Mouse (Mus musculus) kidney, postnatal 10 days (tissue): Measurements from ENCODE around the gene Hdac1.

Source experiments
- DNase-seq: peaks from one replicate; pipeline ENCODE4 v3.0.0; 2021; ENCODE audit warnings: mixed read lengths

Hdac1 gene

GRCm38 (mm10) chr4:129509650-129510049, 32.9 kb downstream of the Hdac1 start:
- DNase-seq: no peak

GRCm38 (mm10) chr4:129508834-129509600, 33.5 kb downstream of the Hdac1 start:
- peak; percentile 41 for DNase-seq

GRCm38 (mm10) chr4:129508237-129508515, 34.3 kb downstream of the Hdac1 start:
- no peak for DNase-seq

GRCm38 (mm10) chr4:129507434-129508236, 34.9 kb downstream of the Hdac1 start:
- no peak for DNase-seq

- no peak for DNase-seq
Observed at GRCm38 (mm10) chr4:129505511-129505910, 37.0 kb downstream of the Hdac1 start.

- DNase-seq: peak; percentile 38
Observed at GRCm38 (mm10) chr4:129502901-129503444, 39.5 kb downstream of the Hdac1 start.

GRCm38 (mm10) chr4:129502327-129502888, 40.1 kb downstream of the Hdac1 start:
- peak; percentile 38 for DNase-seq

- peak; percentile 96 for DNase-seq
Observed at GRCm38 (mm10) chr4:129500607-129501566, 41.6 kb downstream of the Hdac1 start.

GRCm38 (mm10) chr4:129500017-129500416, 42.5 kb downstream of the Hdac1 start:
- DNase-seq: no peak

- DNase-seq: peak; percentile 48
Observed at GRCm38 (mm10) chr4:129498941-129499340, 43.6 kb downstream of the Hdac1 start.

GRCm38 (mm10) chr4:129496631-129497030, 45.9 kb downstream of the Hdac1 start:
- peak; percentile 81 for DNase-seq

- peak; percentile 30 for DNase-seq
Observed at GRCm38 (mm10) chr4:129495672-129496562, 46.6 kb downstream of the Hdac1 start.

- DNase-seq: peak; percentile 51
Observed at GRCm38 (mm10) chr4:129494681-129495080, 47.8 kb downstream of the Hdac1 start.

- peak; percentile 72 for DNase-seq
Observed at GRCm38 (mm10) chr4:129490972-129491880, 51.3 kb downstream of the Hdac1 start, which contains the start of the genes Tssk3 and Fam229a. TSS of gene Tssk3 (minus strand) at chr4:129491022. TSS of gene Fam229a (plus strand) at chr4:129491190.

GRCm38 (mm10) chr4:129481090-129481489, 61.4 kb downstream of the Hdac1 start:
- DNase-seq: no peak

- DNase-seq: no peak
Observed at GRCm38 (mm10) chr4:129479863-129480262, 62.6 kb downstream of the Hdac1 start.

- DNase-seq: no peak
Observed at GRCm38 (mm10) chr4:129476047-129476446, 66.5 kb downstream of the Hdac1 start.
